Mouse (Mus musculus) bone marrow, adult 2 months (tissue): ENCODE results near the gene Olfr623.

Source experiments
- CTCF ChIP-seq: fragments of 200-500 bp; IDR thresholded peaks from 2 replicates; pipeline ENCODE4 v1.5.1; 2011; ENCODE audit warnings: low read length, control low read depth; ENCODE audit not compliant: control insufficient read depth, insufficient read depth
- POLR2A ChIP-seq: fragments of 200-500 bp; IDR thresholded peaks from 2 replicates; pipeline ENCODE4 v1.6.1; 2011; ENCODE audit warnings: low read depth, mild to moderate bottlenecking, control low read depth, low read length, borderline replicate concordance; ENCODE audit not compliant: control insufficient read depth

- no peak for TF ChIP-seq CTCF
- TF ChIP-seq POLR2A, result no peak
Measured at GRCm38 (mm10) chr7:103671091-103671490, 7.6 kb upstream of the Olfr623 start, which contains the start of gene Olfr624.
